Mouse (Mus musculus): ENCODE measurements around the gene Tomt.

GRCm38 (mm10) chr7:101853816-101854215 is 52.3 kb downstream of the Tomt start:
- TF ChIP-seq POLR2A (IDR thresholded peaks at IDR 0.05; ENCODE audit: insufficient read depth, low read depth, low read length) (no peak), EP300 (IDR thresholded peaks at IDR 0.05; ENCODE audit: insufficient read depth, low read depth, low read length) (no peak), CTCF (IDR thresholded peaks at IDR 0.05) (no peak)
